Mouse (Mus musculus): ENCODE results near the gene Gm4881. TPM values are rescaled to one million over a fixed set of nuclear protein-coding genes. Genes with fewer than 3 reads are reported as not detected.

Gm4881 gene
- polyA plus RNA-seq, 1 experiment from 2014 or later = not detected

- Histone ChIP-seq H3K27ac (no peak overlapping the region), H3K9ac (no peak overlapping the region), H3K9me3 (no peaks in the 10 kb centered on the region), H3K27me3 (no peaks in the 10 kb centered on the region), H3K4me3 (no peak overlapping the region), H3K4me1 (no peaks in the 10 kb centered on the region), H3K4me2 (no peak overlapping the region), H3K36me3 (no peaks in the 10 kb centered on the region)
- 47% methylated on average over 2 of the region's 2 CpGs for WGBS
- no peak for ATAC-seq (ENCODE audit: borderline replicate concordance, extremely low read depth, low FRiP score, low TSS enrichment)
Measured at GRCm38 (mm10) chr7:24879620-24880019, 64.7 kb downstream of the Gm4881 start.

GRCm38 (mm10) chr7:24877588-24877987 is 66.7 kb downstream of the Gm4881 start:
- WGBS = 66% methylated on average over 3 of the region's 3 CpGs
- no peak overlapping the region for H3K4me3 ChIP-seq
- no peak overlapping the region for H3K4me2 ChIP-seq
- no peaks in the 10 kb centered on the region for H3K27me3 ChIP-seq
- no peaks in the 10 kb centered on the region for H3K9me3 ChIP-seq
- no peaks in the 10 kb centered on the region for H3K4me1 ChIP-seq
- no peak for ATAC-seq (ENCODE audit: borderline replicate concordance, extremely low read depth, low FRiP score, low TSS enrichment)
- H3K9ac ChIP-seq = no peak overlapping the region
- no peak overlapping the region for H3K27ac ChIP-seq
- no peaks in the 10 kb centered on the region for H3K36me3 ChIP-seq

Small RNA genes within 50 kb of the gene (microRNA-seq; reads per million reads assigned to microRNA genes)
- gene Mir7046 (not detected), gene Mir7047 (not detected)

Other genes with a start within 250 kb of the Gm4881 start
- not detected in 2 replicates for gene BC049730, start 235.3 kb downstream of the Gm4881 start, polyA plus RNA-seq (2015; fragmentation: Nextera tagmentation; extraction: Ambion mirVana)
- not detected in 2 replicates for gene Gm4763, start 217.6 kb downstream of the Gm4881 start, polyA plus RNA-seq (2015; fragmentation: Nextera tagmentation; extraction: Ambion mirVana)
- 0.73 and 0.75 TPM in 2 replicates for gene Cd177, start 184.2 kb downstream of the Gm4881 start, polyA plus RNA-seq (2015; fragmentation: Nextera tagmentation; extraction: Ambion mirVana)
- 0.15 TPM in 1 of 2 replicates, not detected in the other for gene Ceacam10, start 167.3 kb downstream of the Gm4881 start, polyA plus RNA-seq (2015; fragmentation: Nextera tagmentation; extraction: Ambion mirVana)
- gene Gm9844, start 82.3 kb downstream of the Gm4881 start, polyA plus RNA-seq (2015; fragmentation: Nextera tagmentation; extraction: Ambion mirVana) = 14.1 and 18.4 TPM in 2 replicates
- not detected in 2 replicates for gene Lypd4, start 74.6 kb downstream of the Gm4881 start, polyA plus RNA-seq (2015; fragmentation: Nextera tagmentation; extraction: Ambion mirVana)
- not detected in 2 replicates for gene Dmrtc2, start 74.4 kb downstream of the Gm4881 start, polyA plus RNA-seq (2015; fragmentation: Nextera tagmentation; extraction: Ambion mirVana)
- 2,408 and 2,762 TPM in 2 replicates for gene Rps19, start 60.1 kb downstream of the Gm4881 start, polyA plus RNA-seq (2015; fragmentation: Nextera tagmentation; extraction: Ambion mirVana)
- 0.25 and 0.52 TPM in 2 replicates for gene Cd79a, start 47.1 kb downstream of the Gm4881 start, polyA plus RNA-seq (2015; fragmentation: Nextera tagmentation; extraction: Ambion mirVana)
- gene Arhgef1, start 41.6 kb downstream of the Gm4881 start, polyA plus RNA-seq (2015; fragmentation: Nextera tagmentation; extraction: Ambion mirVana) = 115 and 128 TPM in 2 replicates
- gene Rabac1, start 28.3 kb upstream of the Gm4881 start, polyA plus RNA-seq (2015; fragmentation: Nextera tagmentation; extraction: Ambion mirVana) = 154 and 156 TPM in 2 replicates
- gene Atp1a3, start 61.5 kb upstream of the Gm4881 start, polyA plus RNA-seq (2015; fragmentation: Nextera tagmentation; extraction: Ambion mirVana) = 0.84 and 1.3 TPM in 2 replicates
- 3.8 and 4.2 TPM in 2 replicates for gene Grik5, start 127.9 kb upstream of the Gm4881 start, polyA plus RNA-seq (2015; fragmentation: Nextera tagmentation; extraction: Ambion mirVana)
- 29.8 and 30.4 TPM in 2 replicates for gene Zfp574, start 128.1 kb upstream of the Gm4881 start, polyA plus RNA-seq (2015; fragmentation: Nextera tagmentation; extraction: Ambion mirVana)
- gene Pou2f2, start 235.2 kb upstream of the Gm4881 start, polyA plus RNA-seq (2015; fragmentation: Nextera tagmentation; extraction: Ambion mirVana) = 0.31 and 0.55 TPM in 2 replicates

All from lung, embryonic 15.5 days (tissue).